Mouse (Mus musculus): ENCODE data around the gene Fkbp9.

DNA sequence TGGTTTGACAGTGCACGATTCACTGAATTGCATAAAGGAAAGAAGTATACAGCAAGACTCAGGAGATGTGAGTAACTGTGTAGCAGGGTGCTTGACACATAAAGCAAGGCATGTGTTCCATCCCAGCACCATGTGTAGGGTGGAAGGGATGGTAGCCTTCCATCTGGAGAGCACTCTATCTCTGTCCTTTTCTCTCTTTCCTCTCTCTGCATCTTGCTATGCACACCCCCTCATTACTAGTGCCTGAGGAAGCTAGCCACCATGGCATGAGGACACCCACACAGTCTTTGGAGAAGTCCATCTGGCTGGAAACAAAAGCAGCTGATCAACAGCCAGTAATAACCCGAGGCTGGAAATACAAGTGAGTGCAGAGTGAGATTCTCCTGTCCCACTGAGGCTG, 25.7 kb upstream of the Fkbp9 start:
- no peak for TF ChIP-seq CTCF (IDR thresholded peaks at IDR 0.05)
- no peak for TF ChIP-seq EP300 (IDR thresholded peaks at IDR 0.05)

All from lung, postnatal 0 days (tissue).